Mouse (Mus musculus): ENCODE measurements around the gene Cyp2c50. TPM values are rescaled to one million over a fixed set of nuclear protein-coding genes. Genes with fewer than 3 reads are reported as not detected.
"Not testable (repeated sequence)": the region's sequence is repeated elsewhere in the genome, so short reads cannot be mapped to it uniquely, and the experiment has no call there.

Cyp2c50 gene
- polyA plus RNA-seq (2011; ENCODE audit: insufficient read depth, insufficient read length, low replicate concordance, missing spikeins): 2.6 TPM in 1 of 2 replicates, not detected in the other

DNA sequence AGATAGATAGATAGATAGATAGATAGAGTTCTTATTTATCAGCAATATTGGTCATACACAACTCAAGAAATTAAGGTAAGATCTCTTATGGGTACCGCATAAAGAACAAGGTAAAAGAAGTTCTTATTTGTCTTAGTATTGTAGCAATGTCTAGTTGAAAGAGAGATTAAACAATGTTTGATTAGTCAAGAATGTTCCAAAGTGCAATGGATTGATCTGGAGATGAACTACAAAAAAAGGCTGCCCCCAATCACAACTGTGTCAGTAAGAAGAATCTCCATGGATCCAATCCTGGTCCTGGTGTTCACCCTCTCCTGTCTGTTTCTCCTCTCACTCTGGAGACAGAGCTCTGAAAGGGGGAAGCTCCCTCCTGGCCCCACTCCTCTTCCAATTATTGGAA, at the start of gene Cyp2c50:
Gene Cyp2c50, plus strand, starts transcription at position 268 of the 400 bp plus-strand sequence.
- not testable (repeated sequence) for H3K4me3 ChIP-seq (replicated peaks; ENCODE audit: control insufficient read depth, low read depth, low read length)
- 93% methylated on average over 1 of the region's 1 CpGs for WGBS

DNA sequence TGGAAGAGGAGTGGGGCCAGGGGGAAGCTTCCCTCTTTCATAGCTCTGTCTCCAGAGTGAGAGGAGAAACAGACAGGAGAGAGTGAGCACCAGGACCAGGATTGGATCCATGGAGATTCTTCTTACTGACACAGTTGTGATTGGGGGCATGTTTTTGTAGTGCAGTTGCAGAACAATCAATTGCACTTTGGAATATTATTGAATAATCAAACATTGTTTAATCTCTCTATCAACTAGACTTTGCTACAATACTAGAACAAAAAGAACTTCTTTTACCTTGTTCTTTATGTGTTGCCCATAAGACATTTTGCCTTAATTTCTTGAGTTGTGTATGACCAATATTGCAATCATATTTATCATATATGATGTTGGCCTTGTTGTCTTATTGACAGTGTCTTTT, 15.8 kb upstream of the Cyp2c50 start, which contains the start of gene Cyp2c54:
Gene Cyp2c54, minus strand, starts transcription at position 127 of the 400 bp plus-strand sequence.
- H3K4me3 ChIP-seq (replicated peaks; ENCODE audit: control insufficient read depth, low read depth, low read length): no peak within 1 kb of the TSS
- no peak within 1 kb of the TSS for H3K27ac ChIP-seq (ENCODE audit: control insufficient read depth, insufficient read depth, low read depth, low read length, poor library complexity)
- TF ChIP-seq CTCF (IDR thresholded peaks at IDR 0.05; ENCODE audit: control insufficient read depth, insufficient read depth, low read length) (no peak), POLR2A (IDR thresholded peaks at IDR 0.05; ENCODE audit: borderline replicate concordance, control insufficient read depth, low read depth, low read length) (no peak)
- H3K4me1 ChIP-seq (ENCODE audit: control insufficient read depth, insufficient read depth, low read length): no peaks in the 10 kb centered on the region

More for the DNA sequence above, at the start of gene Cyp2c50:
- H3K27ac ChIP-seq (ENCODE audit: control insufficient read depth, insufficient read depth, low read depth, low read length, poor library complexity); H3K4me1 ChIP-seq (ENCODE audit: control insufficient read depth, insufficient read depth, low read length): not testable (repeated sequence)

DNA sequence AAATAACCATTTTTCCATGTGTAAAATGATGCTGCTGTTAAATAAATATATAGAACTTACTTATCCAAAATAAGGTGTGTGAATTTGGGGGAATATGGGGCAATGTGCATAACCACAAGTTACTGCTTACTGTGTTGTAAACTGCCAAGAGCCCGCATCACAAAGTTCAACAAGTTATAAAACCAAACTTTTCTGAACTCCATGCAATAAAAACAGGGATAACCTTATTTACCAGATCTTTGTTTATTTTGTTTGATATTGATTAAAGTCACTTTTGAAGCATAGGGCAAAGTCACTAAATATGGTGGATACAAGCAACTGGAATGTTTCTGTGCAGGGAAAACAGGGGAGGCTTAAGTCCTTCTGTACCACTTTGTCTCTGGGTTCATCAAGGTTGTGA, 1.1 kb upstream of the Cyp2c50 start:
- no peaks in the 10 kb centered on the region for H3K4me1 ChIP-seq (ENCODE audit: control insufficient read depth, insufficient read depth, low read length)
- TF ChIP-seq CTCF (IDR thresholded peaks at IDR 0.05; ENCODE audit: control insufficient read depth, insufficient read depth, low read length) (no peak), POLR2A (IDR thresholded peaks at IDR 0.05; ENCODE audit: borderline replicate concordance, control insufficient read depth, low read depth, low read length) (no peak)
- 77% methylated on average over 1 of the region's 1 CpGs for WGBS
- H3K4me3 ChIP-seq (replicated peaks; ENCODE audit: control insufficient read depth, low read depth, low read length): no peak overlapping the region
- H3K27ac ChIP-seq (ENCODE audit: control insufficient read depth, insufficient read depth, low read depth, low read length, poor library complexity): no peak overlapping the region

DNA sequence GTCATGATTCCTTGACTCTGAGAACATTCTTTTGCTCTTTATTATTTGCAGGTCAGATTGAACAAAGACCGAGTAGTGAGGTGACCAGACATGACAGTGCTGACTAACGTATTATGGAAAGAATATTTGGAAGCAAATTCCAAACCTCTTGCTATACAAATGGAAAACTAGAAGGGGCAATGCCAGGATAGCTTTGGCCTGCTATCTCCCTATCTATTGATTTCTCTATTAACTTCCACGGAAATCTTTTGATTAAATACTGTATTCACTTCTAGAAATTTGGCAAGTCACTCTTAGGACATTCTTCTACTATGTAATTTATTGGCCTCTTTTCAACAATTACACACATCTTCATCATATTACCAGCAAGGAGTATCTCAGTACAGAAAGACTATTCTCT, 1.6 kb downstream of the Cyp2c50 start:
- Histone ChIP-seq H3K4me3 (replicated peaks; ENCODE audit: control insufficient read depth, low read depth, low read length) (no peak overlapping the region), H3K27ac (ENCODE audit: control insufficient read depth, insufficient read depth, low read depth, low read length, poor library complexity) (no peak overlapping the region), H3K4me1 (ENCODE audit: control insufficient read depth, insufficient read depth, low read length) (no peaks in the 10 kb centered on the region)
- WGBS: 75% methylated on average over 3 of the region's 3 CpGs
- TF ChIP-seq POLR2A (IDR thresholded peaks at IDR 0.05; ENCODE audit: borderline replicate concordance, control insufficient read depth, low read depth, low read length) (no peak), CTCF (IDR thresholded peaks at IDR 0.05; ENCODE audit: control insufficient read depth, insufficient read depth, low read length) (no peak)

DNA sequence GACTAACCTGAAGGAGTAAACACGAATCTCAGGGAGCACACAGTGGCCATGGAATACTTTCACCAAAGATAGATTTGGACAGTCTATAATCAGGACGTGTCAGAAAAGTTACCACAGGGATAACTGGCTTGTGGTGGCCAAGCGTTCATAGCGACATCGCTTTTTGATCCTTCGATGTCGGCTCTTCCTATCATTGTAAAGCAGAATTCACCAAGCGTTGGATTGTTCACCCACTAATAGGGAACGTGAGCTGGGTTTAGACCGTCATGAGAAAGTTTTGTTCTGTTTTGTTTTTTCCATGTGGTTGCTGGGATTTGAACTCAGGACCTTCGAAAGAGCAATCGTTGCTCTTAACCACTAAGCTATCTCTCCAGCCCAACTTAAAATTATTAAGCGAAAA, 30.1 kb downstream of the Cyp2c50 start:
- not testable (repeated sequence) for H3K27ac ChIP-seq (ENCODE audit: control insufficient read depth, insufficient read depth, low read depth, low read length, poor library complexity); H3K4me3 ChIP-seq (replicated peaks; ENCODE audit: control insufficient read depth, low read depth, low read length); H3K4me1 ChIP-seq (ENCODE audit: control insufficient read depth, insufficient read depth, low read length)
- 76% methylated on average over 13 of the region's 13 CpGs for WGBS

DNA sequence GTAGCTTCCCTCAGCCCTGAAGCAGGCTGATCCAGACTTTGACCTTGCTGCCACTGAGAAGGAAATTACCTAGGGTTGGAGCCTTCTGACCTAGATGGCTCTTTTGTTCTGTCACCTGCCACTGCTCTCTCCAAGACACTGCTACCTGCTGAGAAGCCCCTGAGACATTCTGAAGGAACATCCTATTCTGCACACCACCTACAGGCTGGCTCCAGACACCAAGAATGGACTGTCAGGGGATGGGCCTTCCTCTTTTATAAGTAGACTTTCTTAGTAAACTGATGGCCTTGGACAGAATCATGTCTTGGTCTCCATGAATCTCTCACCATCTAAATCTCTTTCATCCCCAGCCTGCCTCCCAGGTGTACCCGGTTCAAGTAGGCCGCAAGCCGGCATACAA, 35.7 kb downstream of the Cyp2c50 start:
- H3K27ac ChIP-seq (ENCODE audit: control insufficient read depth, insufficient read depth, low read depth, low read length, poor library complexity); H3K4me3 ChIP-seq (replicated peaks; ENCODE audit: control insufficient read depth, low read depth, low read length); H3K4me1 ChIP-seq (ENCODE audit: control insufficient read depth, insufficient read depth, low read length): not testable (repeated sequence)
- WGBS: 80% methylated on average over 3 of the region's 3 CpGs

DNA sequence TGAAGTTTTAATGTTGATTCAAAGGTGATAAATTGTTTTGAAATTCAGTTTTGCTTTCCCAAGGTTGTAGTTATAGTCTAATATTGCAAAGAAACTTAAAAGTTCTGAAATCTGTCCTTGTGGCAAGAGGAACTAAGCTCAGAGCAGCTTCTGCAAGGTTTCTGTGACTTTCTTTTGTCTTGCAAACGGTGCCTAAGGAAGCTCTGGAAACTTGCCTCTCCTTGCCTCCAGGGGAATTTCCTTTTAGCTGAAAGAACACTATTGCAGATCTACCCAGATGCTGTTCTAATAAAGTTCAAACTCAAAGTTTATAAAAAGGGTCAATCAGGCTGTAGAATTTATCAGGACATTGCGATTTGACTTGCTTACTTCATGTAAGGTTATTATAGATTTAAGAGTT, 37.5 kb downstream of the Cyp2c50 start:
- WGBS: 26% methylated on average over 2 of the region's 2 CpGs
- not testable (repeated sequence) for H3K4me3 ChIP-seq (replicated peaks; ENCODE audit: control insufficient read depth, low read depth, low read length); H3K4me1 ChIP-seq (ENCODE audit: control insufficient read depth, insufficient read depth, low read length); H3K27ac ChIP-seq (ENCODE audit: control insufficient read depth, insufficient read depth, low read depth, low read length, poor library complexity)

Other genes starting within 250 kb of the Cyp2c50 start
- not detected in 2 replicates for gene Cyp2c69, start 202.9 kb upstream of the Cyp2c50 start, polyA plus RNA-seq (2011; ENCODE audit: insufficient read depth, insufficient read length, low replicate concordance, missing spikeins)
- gene Cyp2c37, start 97.3 kb upstream of the Cyp2c50 start, polyA plus RNA-seq (2011; ENCODE audit: insufficient read depth, insufficient read length, low replicate concordance, missing spikeins): 2.7 TPM in 1 of 2 replicates, not detected in the other
- gene Cyp2c54, start 15.9 kb upstream of the Cyp2c50 start, polyA plus RNA-seq (2011; ENCODE audit: insufficient read depth, insufficient read length, low replicate concordance, missing spikeins): 1.0 and 2.2 TPM in 2 replicates
- 2.7 TPM in 1 of 2 replicates, not detected in the other for gene Cyp2c70, start 97.6 kb downstream of the Cyp2c50 start, polyA plus RNA-seq (2011; ENCODE audit: insufficient read depth, insufficient read length, low replicate concordance, missing spikeins)
- 34.1 and 51.6 TPM in 2 replicates for gene Pdlim1, start 182.2 kb downstream of the Cyp2c50 start, polyA plus RNA-seq (2011; ENCODE audit: insufficient read depth, insufficient read length, low replicate concordance, missing spikeins)

All from bone marrow, adult 2 months (tissue).